Mouse (Mus musculus) neural tube, embryonic 14.5 days (tissue): ENCODE data around the gene Dcbld2. TPM values are rescaled to one million over a fixed set of nuclear protein-coding genes. Genes with fewer than 3 reads are reported as not detected.

Experiments
- ATAC-seq: fragments of 200-750 bp; cut with Nextera tagmentation; 2 replicates; pipeline ENCODE4 v1.8.0; 2017; ENCODE audit warnings: low read depth, mild to moderate bottlenecking, moderate TSS enrichment, moderate library complexity
- H3K27ac ChIP-seq: fragments of 300-500 bp; sonication (generic); 2 replicates; pipeline ENCODE4 v1.5.1; 2014; ENCODE audit warnings: low read depth, mild to moderate bottlenecking, control low read depth, low read length, moderate library complexity, mixed read lengths
- H3K27me3 ChIP-seq: fragments of 300-500 bp; sonication (generic); 2 replicates; pipeline ENCODE4 v1.6.1; 2014; ENCODE audit warnings: low read length; ENCODE audit not compliant: control insufficient read depth, insufficient read depth
- H3K36me3 ChIP-seq: fragments of 300-500 bp; sonication (generic); 2 replicates; pipeline ENCODE4 v1.6.1; 2014; ENCODE audit warnings: low read length, mixed read lengths; ENCODE audit not compliant: control insufficient read depth, insufficient read depth
- H3K4me1 ChIP-seq: fragments of 300-500 bp; sonication (generic); 2 replicates; pipeline ENCODE4 v1.6.1; 2014; ENCODE audit warnings: low read length; ENCODE audit not compliant: control insufficient read depth, insufficient read depth
- H3K4me2 ChIP-seq: fragments of 300-500 bp; sonication (generic); 2 replicates; pipeline ENCODE4 v1.6.1; 2014; ENCODE audit warnings: mild to moderate bottlenecking, low read depth, low read length, control low read depth
- H3K4me3 ChIP-seq: fragments of 300-500 bp; sonication (generic); 2 replicates; pipeline ENCODE4 v1.5.1; 2014; ENCODE audit warnings: low read depth, low read length, control low read depth, mixed read lengths
- H3K9ac ChIP-seq: fragments of 300-500 bp; sonication (generic); replicated peaks from 2 replicates; pipeline ENCODE4 v1.6.1; 2014; ENCODE audit warnings: low read depth, mild to moderate bottlenecking, control low read depth, low read length, mixed read lengths
- H3K9me3 ChIP-seq: fragments of 300-500 bp; sonication (generic); 2 replicates; pipeline ENCODE4 v1.6.1; 2016; ENCODE audit warnings: low read length; ENCODE audit not compliant: control insufficient read depth
- WGBS: fragments of 180-500 bp; shearing (Covaris S2); extraction: QIAGEN DNeasy Blood & Tissue Kit; methylation state at CpG from one replicate; pipeline ENCODE4 v1.1.7; 2014; 5-methylcytosine and 5-hydroxymethylcytosine counted together
- polyA plus RNA-seq: library from polyadenylated mRNA; unstranded; fragments of >200 nt; fragmentation: Nextera tagmentation; extraction: Ambion mirVana; gene quantifications from 2 replicates; pipeline ENCODE4 v1.2.1, GENCODE M21; 2014

Gene Dcbld2
- polyA plus RNA-seq, 1 experiment from 2014 or later = 9.7 TPM

GRCm38 (mm10) chr16:58470841-58471240, 62.6 kb downstream of the Dcbld2 start:
- 0 out of 2 replicates have a peak, but pooled peaks cover 2% of the 10 kb centered on the region for H3K36me3 ChIP-seq
- H3K4me1 ChIP-seq = no peaks in the 10 kb centered on the region
- no peak overlapping the region for H3K27ac ChIP-seq
- no peaks in the 10 kb centered on the region for H3K9me3 ChIP-seq
- ATAC-seq = no peak
- whole genome bisulfite sequencing = 89% methylated on average over 4 of the region's 4 CpGs
- H3K27me3 ChIP-seq = no peaks in the 10 kb centered on the region
- H3K4me2 ChIP-seq = no peak overlapping the region
- H3K4me3 ChIP-seq = no peak overlapping the region
- no peak overlapping the region for H3K9ac ChIP-seq

- no peak overlapping the region for H3K4me2 ChIP-seq
- no peaks in the 10 kb centered on the region for H3K4me1 ChIP-seq
- no peaks in the 10 kb centered on the region for H3K36me3 ChIP-seq
- ATAC-seq = no peak
- H3K27ac ChIP-seq = no peak overlapping the region
- no peak overlapping the region for H3K4me3 ChIP-seq
- WGBS = 66% methylated on average over 3 of the region's 3 CpGs
- no peak overlapping the region for H3K9ac ChIP-seq
- no peaks in the 10 kb centered on the region; the same call in 1 of the 2 replicates for H3K9me3 ChIP-seq
- no peaks in the 10 kb centered on the region for H3K27me3 ChIP-seq
Observed at GRCm38 (mm10) chr16:58474875-58475274, 66.6 kb downstream of the Dcbld2 start.

GRCm38 (mm10) chr16:58475544-58476154, 67.4 kb downstream of the Dcbld2 start:
- no peak overlapping the region for H3K9ac ChIP-seq
- WGBS = 95% methylated on average over 3 of the region's 3 CpGs

GRCm38 (mm10) chr16:58476363-58476762, 68.1 kb downstream of the Dcbld2 start:
- Histone ChIP-seq H3K36me3 (no peaks in the 10 kb centered on the region), H3K4me3 (no peak overlapping the region), H3K27ac (no peak overlapping the region), H3K4me1 (no peaks in the 10 kb centered on the region), H3K9me3 (no peaks in the 10 kb centered on the region; the same call in 1 of the 2 replicates), H3K9ac (no peak overlapping the region), H3K4me2 (no peak overlapping the region), H3K27me3 (no peaks in the 10 kb centered on the region)
- 69% methylated on average over 2 of the region's 2 CpGs for WGBS
- no peak; the same call in 1 of the 2 replicates for ATAC-seq

More at GRCm38 (mm10) chr16:58475544-58476154, 67.4 kb downstream of the Dcbld2 start:
- no peaks in the 10 kb centered on the region; the same call in 1 of the 2 replicates for H3K9me3 ChIP-seq
- no peak overlapping the region for H3K27ac ChIP-seq
- no peak overlapping the region for H3K4me3 ChIP-seq
- no peaks in the 10 kb centered on the region for H3K36me3 ChIP-seq
- no peak for ATAC-seq
- H3K4me2 ChIP-seq = no peak overlapping the region
- no peaks in the 10 kb centered on the region for H3K27me3 ChIP-seq
- no peaks in the 10 kb centered on the region for H3K4me1 ChIP-seq

GRCm38 (mm10) chr16:58479898-58480448, 71.7 kb downstream of the Dcbld2 start:
- Histone ChIP-seq H3K4me3 (no peak overlapping the region), H3K9me3 (no peaks in the 10 kb centered on the region; the same call in 1 of the 2 replicates), H3K4me2 (no peak overlapping the region), H3K4me1 (no peaks in the 10 kb centered on the region), H3K36me3 (no peaks in the 10 kb centered on the region), H3K27me3 (no peaks in the 10 kb centered on the region), H3K9ac (no peak overlapping the region), H3K27ac (no peak overlapping the region)
- no peak for ATAC-seq
- WGBS = 92% methylated on average over 4 of the region's 4 CpGs

GRCm38 (mm10) chr16:58481219-58481905, 73.1 kb downstream of the Dcbld2 start:
- no peak overlapping the region for H3K9ac ChIP-seq
- H3K4me2 ChIP-seq = no peak overlapping the region
- H3K4me1 ChIP-seq = no peaks in the 10 kb centered on the region
- 0 out of 2 replicates have a peak, but pooled peaks have one; percentile 30 for ATAC-seq
- no peak overlapping the region for H3K4me3 ChIP-seq
- no peaks in the 10 kb centered on the region for H3K36me3 ChIP-seq
- H3K9me3 ChIP-seq = no peaks in the 10 kb centered on the region; the same call in 1 of the 2 replicates
- no peaks in the 10 kb centered on the region for H3K27me3 ChIP-seq
- no peak overlapping the region for H3K27ac ChIP-seq
- 83% methylated on average over 9 of the region's 9 CpGs for WGBS

GRCm38 (mm10) chr16:58481906-58482270, 73.6 kb downstream of the Dcbld2 start:
- ATAC-seq = no peak
- H3K9ac ChIP-seq = no peak overlapping the region
- H3K4me3 ChIP-seq = no peak overlapping the region
- no peaks in the 10 kb centered on the region for H3K27me3 ChIP-seq
- no peaks in the 10 kb centered on the region; the same call in 1 of the 2 replicates for H3K9me3 ChIP-seq
- H3K4me2 ChIP-seq = no peak overlapping the region
- no peak overlapping the region for H3K27ac ChIP-seq
- no peaks in the 10 kb centered on the region for H3K36me3 ChIP-seq
- 91% methylated on average over 5 of the region's 5 CpGs for WGBS
- no peaks in the 10 kb centered on the region for H3K4me1 ChIP-seq

GRCm38 (mm10) chr16:58482296-58482695, 74.1 kb downstream of the Dcbld2 start:
- no peak overlapping the region for H3K9ac ChIP-seq
- no peak overlapping the region for H3K27ac ChIP-seq
- H3K36me3 ChIP-seq = no peaks in the 10 kb centered on the region
- H3K27me3 ChIP-seq = no peaks in the 10 kb centered on the region
- WGBS = 70% methylated on average over 3 of the region's 3 CpGs
- no peaks in the 10 kb centered on the region for H3K4me1 ChIP-seq
- ATAC-seq = no peak
- no peak overlapping the region for H3K4me3 ChIP-seq
- no peak overlapping the region for H3K4me2 ChIP-seq
- H3K9me3 ChIP-seq = no peaks in the 10 kb centered on the region; the same call in 1 of the 2 replicates

GRCm38 (mm10) chr16:58487861-58488260, 79.6 kb downstream of the Dcbld2 start:
- 86% methylated on average over 6 of the region's 6 CpGs for WGBS
- no peak overlapping the region for H3K9ac ChIP-seq
- no peak for ATAC-seq
- no peaks in the 10 kb centered on the region for H3K9me3 ChIP-seq
- no peaks in the 10 kb centered on the region for H3K36me3 ChIP-seq
- no peaks in the 10 kb centered on the region for H3K27me3 ChIP-seq
- H3K4me3 ChIP-seq = no peak overlapping the region
- no peaks in the 10 kb centered on the region for H3K4me1 ChIP-seq
- H3K27ac ChIP-seq = no peak overlapping the region
- no peak overlapping the region for H3K4me2 ChIP-seq
